Mouse (Mus musculus): ENCODE results near the gene Calhm2.

Gene Calhm2

DNA sequence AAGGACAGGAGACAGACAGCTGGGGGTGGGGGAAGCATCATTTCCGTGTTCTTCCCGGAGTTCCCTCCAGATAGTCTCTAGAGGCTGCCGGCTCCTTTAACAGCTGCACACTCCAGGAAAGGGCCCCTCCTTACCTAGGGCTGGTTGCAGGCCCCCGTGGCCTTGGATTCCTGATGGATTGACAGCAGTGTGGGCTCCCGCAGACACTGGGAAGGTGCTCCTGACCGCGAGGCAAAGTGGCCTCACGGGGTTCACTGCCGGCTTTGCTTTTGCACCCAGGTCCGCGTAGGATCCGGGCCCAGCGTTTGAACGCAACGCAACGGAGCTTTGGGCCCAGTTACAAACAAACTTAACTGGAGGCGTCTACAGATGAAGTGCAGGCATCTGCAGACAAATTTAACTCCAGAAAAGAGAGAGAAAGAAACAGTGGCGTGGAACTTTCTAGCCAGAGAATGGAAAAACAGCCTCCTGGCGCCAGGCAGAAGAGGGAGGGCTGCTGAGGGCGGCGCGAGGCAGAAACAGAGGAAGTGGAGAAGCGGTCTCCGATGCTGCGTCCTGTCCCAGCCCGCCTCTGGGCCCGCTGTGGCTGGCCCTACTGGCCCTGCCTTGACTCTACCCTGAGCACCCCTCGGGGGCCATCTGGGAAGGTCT is at the start of gene Calhm2:
Gene Calhm2 (minus strand): TSS at position 524 of the 651 bp plus-strand sequence.
- no peak for DNase-seq

DNA sequence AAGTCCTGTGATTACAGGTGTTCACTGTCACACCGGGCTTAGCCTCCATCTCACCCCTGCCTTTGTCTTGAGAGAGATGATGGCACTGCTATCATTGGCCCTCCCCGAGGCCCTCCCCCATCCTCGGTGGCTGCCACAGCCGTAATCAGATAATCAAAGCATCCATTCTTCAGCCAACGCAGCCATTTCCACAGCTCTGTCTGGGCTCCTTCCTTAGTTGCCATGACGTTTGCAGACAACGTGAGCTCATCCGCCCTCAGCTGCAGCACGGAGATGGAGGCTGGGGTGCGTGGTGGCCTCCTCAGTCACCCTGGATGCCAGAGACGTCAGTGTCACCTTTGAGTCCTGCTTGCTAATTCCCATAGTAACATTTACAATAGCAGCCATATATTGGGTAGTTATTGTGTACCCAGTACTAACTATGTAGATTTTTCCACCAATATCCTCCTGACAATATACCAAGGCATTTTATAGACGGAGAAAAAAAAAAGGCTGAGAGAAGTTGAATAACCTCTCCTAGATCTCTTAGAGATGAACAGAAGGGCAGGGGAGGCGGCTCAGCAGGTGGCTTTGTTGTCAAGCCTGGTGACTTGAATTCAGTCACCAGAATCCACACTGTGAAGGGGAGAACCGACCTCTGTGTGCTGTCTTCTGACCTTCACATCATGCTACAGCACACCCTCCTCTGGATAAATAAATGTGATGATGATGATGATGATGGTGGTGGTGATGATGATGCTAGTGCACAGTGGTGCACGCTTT is 48.6 kb upstream of the Calhm2 start:
- DNase-seq, result no peak

DNA sequence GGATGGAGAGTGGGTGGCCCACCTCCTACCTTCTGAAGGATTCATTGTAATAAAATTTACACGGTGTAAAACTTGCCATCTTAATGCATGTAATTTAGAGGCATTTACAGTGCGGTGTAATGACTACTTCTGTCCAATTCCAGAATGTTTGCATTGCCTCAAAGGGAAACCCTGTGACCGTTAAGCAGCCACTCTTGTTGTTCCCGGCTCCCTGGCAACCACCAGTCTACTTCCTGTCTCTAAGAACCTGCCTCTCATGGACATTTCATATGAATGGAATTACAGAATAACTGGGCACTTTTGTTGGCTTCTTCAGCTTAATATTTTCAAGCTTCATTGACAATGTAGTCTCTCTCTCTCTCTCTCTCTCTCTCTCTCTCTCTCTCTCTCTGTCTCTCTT is 46.6 kb upstream of the Calhm2 start:
- DNase-seq, result no peak

DNA sequence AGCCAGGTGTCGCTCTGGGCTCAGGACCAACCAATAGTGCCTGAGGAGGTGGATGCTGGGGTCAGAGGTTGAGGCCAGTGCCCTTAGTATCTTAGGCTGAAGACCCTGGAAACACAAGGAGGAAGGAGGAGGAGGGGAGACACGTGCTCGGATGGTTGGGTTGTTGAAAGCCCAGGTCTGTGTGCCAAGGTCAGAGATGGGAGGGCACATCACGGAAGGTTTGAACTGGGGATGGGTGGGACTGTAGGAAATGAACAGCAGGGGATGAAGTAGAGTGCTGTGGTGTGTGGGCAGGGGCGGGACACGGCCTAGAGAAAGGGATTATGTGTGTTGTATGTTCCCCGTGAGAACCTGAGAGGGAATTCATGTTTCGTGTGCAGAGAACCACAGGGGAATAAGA is 46.1 kb upstream of the Calhm2 start:
- DNase-seq, result no peak

DNA sequence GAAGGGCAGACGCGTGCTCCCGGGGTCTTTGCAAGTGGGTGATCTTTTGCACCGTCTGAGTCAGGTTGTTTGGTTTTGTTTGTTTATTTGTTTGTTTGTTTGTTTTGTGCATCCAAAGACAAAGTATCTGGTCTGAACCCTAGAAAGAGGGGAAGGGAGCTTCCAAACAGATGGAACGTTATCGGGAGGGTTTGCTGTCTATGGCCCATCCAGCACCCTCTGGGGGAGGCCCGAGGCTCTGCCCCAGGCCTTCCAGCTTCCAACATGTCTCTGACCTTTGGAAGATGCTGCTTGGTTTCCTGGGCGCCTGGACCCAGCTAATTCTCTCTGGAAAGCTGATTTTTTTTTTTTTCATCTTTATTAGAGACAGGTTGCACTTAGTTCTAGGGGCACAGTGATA is 41.9 kb upstream of the Calhm2 start:
- DNase-seq, result no peak

DNA sequence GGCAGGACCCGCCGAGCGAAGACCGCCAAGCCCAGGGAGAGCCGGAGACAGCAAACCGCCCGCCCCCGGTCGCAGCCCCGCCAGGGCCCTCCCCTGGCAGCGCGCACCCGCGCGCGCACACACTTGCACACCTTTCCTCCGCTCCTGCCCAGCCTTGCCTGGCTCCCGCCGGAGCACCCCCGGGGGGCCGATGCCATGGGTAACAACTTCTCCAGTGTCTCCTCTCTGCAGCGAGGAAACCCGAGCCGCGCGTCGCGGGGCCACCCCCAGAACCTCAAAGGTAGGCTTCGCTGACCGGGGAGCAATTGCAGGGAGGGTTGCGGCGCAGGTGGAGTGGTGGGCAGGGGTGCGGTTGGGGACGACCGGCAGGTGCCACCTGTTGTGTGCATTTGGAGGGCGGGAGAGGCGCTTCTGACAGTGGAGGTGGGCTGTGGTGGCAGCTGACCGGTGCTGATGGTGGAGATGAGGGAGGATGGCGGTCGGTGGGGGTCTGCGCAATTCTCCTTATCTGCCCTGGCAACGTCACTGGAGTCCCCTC is 41.2 kb upstream of the Calhm2 start:
- peak; percentile 66 for DNase-seq

DNA sequence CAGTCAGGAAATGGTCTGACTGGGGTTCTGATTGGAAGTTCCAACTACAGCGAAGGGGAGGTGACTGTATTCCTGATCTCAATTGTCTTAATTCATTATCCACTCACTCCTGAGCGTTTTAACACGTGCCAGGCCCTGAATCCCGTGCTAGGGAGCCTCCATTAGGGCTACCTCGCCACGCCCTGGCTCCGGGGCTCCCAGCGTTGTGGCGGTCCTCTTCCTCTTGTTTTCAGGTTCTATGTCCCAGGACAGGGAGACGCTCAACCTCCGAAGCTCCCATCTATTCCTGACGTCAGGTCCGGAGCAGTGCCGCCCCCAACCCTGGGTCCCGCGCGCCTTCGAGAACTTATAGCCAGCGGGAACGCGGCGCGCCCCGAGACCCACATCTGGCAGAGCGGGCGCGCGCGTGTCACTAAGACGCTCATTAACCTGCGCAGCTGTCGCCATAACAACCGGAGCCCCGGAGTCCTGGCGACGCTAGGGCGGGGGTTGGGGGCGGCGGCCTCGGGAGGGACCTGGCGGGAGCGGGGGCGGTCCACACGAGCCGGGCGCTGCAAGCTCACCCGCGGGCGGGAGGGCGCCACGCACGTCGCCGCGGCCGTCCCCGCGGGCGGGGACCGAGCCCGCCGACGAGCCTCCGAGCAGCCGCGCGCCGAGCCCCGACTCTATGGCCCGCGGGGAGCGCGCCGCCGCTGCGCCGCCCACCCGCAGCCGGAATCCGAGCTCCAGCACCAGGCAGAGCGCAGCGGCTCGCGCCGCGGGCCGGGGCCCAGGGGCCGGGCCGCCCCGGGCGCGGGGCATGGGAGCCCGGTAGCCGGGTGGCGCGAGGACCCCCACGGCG is 40.6 kb upstream of the Calhm2 start, which contains the start of gene Neurl1a:
Gene Neurl1a (plus strand): TSS at position 390 of the 841 bp plus-strand sequence.
- peak; percentile 71 for DNase-seq

DNA sequence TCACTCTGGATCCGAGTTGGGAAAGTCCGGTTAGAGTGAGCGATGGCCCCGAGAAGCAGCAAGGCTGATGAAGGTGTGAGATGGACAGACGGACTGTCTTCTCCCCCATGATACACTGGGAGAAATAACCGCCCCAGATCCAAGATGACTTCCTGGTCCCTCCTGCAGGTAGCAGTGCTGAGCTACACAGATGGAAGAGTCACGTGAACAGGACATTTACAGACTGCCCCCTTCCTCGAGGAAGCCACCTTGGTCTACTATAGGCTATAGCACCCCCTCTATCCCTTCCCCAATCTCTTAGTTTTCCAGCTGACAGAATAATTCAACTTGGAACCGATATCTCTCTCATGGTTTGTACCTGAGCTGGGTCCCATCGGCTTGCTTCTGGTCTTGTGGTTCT is 39.9 kb upstream of the Calhm2 start:
- peak; percentile 67 for DNase-seq

DNA sequence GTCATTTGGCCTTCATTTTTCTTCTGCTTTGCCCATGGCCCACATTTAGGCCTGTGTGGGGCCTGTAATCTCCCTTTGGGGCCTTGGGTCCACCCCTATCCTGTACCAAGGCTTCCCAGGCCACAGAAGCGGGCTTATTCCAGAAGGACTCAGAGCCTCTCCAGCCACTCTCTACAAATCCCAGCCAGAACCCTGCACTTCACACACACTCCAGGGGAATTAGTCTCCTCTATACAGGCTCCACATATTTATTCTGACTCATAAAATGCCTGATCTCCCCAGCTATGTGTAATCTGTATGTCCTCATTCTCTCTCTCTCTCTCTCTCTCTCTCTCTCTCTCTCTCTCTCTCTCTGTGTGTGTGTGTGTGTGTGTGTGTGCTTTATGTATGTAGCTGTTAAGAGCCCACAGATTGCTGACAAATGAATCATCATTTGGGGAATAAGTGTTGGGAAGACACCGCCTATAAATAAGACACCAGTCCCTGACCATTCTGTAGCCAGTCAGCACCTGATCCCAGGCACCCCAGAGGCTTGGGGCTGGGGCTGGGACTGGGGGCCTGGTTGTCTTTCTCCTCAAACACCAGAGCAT is 38.9 kb upstream of the Calhm2 start:
- no peak for DNase-seq

DNA sequence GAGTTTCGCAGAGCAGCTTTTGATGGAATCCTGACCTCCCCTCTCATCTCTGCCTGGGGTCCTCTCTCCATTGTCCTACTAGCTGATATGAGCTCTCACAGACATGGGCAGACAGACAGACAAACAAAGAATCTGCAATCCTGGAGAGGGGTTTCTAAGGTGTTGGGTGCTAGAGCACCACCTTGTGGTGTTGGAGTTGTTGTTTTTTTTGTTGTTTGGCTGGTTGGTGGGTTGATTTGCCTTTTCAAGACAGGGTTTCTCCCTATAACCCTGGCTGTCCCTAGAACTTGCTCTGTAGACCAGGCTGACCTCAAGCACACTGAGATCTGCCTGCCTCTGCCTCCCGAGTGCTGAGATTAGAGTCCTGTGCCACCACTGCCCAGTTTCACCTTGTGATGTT is 37.4 kb upstream of the Calhm2 start:
- DNase-seq, result no peak

DNA sequence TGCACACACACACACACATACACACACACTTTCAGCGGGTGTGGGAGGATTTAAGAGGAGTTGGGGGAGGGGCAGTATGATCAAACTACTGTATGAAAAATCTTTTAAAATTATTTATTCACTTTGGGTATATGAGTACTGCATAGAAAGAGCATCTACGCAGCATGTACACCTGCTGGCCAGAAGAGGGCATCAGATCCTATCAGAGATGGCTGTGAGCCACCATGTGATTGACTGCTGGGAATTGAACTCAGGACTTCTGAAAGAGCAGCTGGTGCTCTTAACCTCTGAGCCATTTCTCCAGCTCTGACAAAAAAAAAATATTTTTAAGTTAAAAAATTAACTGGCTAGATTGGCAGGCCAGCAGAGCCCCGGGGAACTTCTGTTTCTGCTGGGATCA is 36.4 kb upstream of the Calhm2 start:
- no peak for DNase-seq

DNA sequence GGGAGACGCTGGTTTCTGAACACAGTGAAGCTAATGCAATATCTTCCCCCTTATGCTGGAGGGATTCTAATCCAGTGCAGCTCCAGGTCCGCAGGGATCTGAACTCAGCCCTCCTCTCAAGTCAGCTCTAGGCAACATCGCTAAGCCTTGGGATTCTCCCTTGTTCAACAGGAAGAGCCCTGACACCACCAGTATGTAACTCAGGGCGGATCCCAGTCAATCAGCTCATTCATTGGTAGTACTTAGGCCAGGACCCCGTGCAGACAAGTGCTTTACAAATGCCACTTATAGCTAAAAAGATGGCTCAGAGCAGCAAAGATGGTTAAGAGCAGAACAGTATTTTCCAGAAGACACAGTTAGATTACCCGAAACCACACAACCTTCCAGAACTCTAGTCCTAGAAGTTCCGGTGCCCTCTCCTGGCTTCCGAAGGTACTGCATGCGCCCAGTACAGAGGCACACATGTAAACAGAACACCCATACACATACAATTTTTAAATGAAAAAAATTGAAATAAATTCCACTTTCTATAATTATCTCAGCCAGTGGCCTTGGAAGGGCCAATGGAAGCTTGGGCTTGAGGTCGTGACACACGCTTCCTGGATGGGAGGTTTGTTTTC is 30.8 kb upstream of the Calhm2 start:
- DNase-seq, result peak; percentile 79

DNA sequence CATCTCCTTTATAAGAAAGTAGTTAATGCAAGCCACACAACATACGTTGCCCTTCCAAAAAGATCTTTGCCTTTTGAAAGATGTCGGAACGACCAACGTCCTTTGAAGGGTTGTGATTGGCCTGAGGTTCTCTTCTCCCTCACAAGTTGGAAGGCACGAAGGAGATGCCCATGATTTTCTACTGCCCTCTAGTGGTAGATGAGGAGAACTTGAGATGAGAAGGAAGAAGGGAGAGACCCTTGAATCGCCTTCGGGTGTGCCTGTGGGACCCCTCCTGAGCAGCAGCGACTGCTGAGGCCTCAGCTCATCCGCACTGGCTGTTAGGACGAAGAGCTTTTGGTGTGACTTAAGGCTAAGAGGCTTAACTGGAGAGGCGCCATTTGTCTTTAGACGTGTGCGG is 30.1 kb upstream of the Calhm2 start:
- no peak for DNase-seq

DNA sequence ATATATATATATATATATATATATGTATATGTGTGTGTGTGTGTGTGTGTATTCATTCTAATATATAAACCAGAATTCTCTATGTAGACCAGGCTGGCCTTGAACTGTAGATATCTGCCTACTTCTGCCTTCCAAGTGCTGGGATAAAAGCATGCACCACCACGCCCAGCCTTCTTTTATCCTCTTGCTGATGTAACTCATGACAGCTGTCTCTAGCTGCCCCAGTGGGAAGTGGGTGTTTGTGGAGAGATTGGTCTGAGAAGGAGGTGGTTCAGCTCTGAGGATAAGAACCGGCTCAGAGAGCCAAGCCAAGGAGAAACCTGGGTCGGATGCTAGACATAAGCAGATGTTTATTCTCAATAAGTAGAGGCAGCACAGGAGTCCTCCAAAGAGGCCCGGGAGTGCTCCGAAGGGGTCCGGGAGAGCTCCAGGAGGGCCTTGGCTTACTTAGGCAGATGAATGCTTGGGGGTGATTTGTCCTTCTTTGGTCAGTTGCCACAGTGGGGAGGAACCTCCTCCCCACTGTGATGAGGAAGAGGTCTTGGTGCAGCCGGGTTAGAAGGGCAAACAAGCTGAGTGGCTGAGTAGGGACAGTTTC is 29.6 kb upstream of the Calhm2 start:
- no peak for DNase-seq

DNA sequence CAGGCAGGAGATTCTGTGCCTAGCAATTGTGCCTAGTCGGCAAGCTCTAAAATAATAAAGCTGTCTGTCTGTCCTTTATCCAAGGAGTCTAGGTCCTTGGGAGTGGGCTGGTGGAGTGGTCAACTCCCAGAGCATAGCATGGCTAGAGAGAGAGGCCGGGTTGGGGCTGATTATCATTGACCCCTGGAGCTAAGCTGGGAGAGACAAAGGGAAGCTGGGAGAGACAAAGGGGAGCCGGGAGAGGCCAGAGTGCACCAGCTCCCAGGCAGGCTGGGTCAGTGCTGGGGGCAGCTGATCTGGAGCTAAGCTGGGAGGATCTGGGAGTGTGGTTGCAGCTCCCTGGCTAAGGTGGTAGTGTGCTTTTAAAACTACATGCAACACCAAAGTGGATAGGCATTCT is 28.7 kb upstream of the Calhm2 start:
- no peak for DNase-seq

DNA sequence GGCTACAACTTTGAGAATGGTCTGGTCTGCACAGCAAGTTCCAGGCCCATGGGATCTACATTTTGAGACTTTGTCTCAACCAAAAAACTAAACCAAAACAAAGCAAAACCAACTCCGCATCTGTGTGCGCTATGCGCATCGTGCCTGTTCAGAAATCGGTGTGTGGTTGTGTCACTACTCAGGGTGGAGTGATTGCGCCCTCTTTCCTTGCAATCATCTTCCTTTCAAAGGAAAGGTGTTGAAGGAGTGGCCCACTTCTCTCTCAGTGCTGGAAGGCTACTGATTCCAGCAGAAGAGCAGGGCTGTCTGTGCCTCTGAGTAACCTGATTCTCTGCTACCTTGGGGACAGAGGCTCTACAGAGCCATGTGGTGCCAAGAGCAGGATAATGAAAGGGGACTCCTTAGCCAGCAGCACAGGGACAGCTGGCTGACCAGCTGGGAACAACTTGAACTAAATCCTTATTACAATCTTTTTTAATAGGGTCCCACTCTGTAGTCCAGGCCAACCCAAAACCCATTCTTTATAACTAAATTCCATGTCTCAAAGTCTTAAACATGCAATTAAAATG is 25.2 kb upstream of the Calhm2 start:
- no peak for DNase-seq

DNA sequence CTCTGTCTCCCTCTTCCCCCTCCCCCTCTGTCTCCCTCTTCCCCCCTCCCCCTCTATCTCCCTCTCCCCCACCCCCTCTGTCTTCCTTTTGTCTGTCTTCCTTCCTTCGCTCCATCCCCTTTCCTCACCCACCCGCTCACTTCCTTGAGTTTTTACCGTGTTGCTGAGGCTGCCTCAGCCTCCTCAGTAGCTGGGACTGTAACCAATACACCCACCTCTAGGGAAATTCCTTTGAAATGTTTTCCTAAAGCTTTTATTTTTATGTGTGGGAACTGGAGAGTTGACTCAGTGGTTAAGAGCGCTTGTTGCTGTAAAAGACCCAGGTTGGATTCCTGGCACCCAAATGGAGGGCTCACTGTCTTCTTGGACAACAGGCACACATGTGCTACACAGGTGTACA is 23.6 kb upstream of the Calhm2 start:
- no peak for DNase-seq

DNA sequence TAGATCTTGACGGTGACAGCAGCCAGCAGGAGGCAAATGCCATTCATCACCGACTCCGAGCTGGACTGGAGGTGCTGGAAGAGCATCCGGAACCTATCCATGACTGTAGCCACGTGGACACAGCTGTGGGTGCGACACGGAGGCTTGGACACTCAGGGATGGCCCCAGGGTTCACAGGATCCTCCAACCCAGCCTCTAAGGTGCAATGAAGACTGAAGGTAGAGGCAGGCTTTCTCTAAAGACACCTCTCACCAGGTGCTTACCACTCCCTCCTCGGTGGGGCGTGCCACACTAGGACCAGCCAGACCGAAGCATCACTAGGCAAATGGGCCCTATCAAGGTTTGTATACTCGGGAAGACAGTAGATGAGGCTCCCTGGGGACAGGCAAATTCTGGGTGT is 19.6 kb upstream of the Calhm2 start, which contains the start of gene Calhm3:
Gene Calhm3 (minus strand): TSS at position 101 of the 400 bp plus-strand sequence.
- no peak for DNase-seq

DNA sequence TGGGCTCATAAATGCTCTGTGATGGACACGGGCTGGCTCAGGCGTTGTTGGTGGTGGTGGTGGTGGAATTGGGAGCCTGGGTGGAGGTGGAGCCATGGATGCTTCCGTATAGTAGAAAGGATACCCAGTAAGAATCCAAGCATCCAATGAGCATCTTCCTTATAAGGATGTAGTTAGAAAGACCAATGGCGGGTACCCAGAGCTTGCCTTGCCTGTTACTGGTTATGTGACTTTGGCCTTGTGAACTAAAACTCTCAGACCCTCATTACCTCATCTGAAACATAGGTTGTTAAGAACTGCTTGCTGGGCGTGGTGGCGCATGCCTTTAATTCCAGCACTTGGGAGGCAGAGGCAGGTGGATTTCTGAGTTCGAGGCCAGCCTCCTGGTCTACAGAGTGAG is 15.7 kb upstream of the Calhm2 start:
- DNase-seq, result no peak

DNA sequence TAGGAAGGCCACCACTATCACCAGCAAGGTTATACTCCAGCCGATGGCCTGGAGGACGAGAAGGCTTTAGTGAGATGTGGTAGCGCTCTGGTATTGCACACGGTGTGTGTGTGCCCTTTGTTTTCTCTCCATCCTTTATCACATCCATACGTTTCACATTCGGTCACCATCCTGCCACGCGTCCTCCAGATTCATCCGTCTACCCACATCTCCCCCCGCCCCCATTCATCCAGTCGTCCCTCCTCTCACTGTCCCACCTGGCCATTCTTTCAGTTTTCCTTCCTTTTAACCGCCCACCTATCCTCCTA is 13.9 kb upstream of the Calhm2 start:
- no peak for DNase-seq

DNA sequence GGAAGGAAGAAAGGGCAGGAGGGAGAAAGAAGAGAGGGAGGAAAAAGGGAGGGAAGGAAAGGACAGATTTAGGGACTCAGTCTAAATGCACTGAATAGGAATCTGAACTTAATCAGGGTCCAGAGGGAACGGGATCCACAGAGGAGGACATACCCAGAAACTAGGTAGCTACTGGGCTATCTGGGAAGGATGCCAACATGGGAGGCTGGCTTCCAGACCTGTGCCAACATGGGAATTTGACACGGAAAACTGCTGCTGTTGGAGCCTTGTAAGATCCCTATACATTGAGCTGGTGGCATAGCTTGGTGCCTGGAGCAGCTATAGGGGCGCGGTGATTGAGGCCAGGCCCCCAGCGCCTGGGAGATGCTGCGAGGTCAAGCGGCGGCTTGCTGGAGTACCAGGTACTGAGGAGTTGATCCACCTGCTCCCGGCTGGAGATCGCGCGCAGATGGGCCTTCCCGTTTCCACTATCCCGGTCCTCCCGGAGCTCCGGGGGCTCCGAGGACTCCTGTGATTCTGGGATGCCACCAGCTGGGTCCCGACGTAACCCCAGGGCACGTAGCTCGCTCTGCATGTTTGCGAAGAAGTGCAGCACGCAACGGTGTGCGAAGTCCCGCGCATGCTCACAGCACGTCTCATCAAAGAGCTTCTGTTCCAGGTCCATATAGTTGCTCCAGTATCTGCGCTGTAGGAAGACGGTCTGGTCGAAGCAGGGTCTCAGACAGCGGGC is 13.4 kb upstream of the Calhm2 start:
- DNase-seq, result peak; percentile 35

Measured in cerebellum, adult 11 months (tissue).